Mouse (Mus musculus): Measurements from ENCODE around the gene Il4i1.

GRCm38 (mm10) chr7:44818164-44818563, 2.0 kb downstream of the Il4i1 start:
- no peak for TF ChIP-seq EP300 (IDR thresholded peaks at IDR 0.05; ENCODE audit: insufficient read depth, low read depth, low read length)
- peak; percentile 17 for TF ChIP-seq CTCF (IDR thresholded peaks at IDR 0.05; ENCODE audit: low read depth, low read length)

Data from ES-Bruce4 (cell line).